Mouse (Mus musculus): Measurements from ENCODE around the gene Axin2. TPM values are rescaled to one million over a fixed set of nuclear protein-coding genes. Genes with fewer than 3 reads are reported as not detected.
A peak's percentile ranks its signal among the peaks of the same experiment; 100 is the strongest.

Gene Axin2
- polyA plus RNA-seq, 1 experiment from 2014 or later, result 25.1 TPM

- Histone ChIP-seq H3K27ac (peak overlapping the region; percentile 100), H3K4me1 (peaks cover 56% of the 10 kb centered on the region), H3K9ac (peak overlapping the region; percentile 97), H3K36me3 (peaks cover 9% of the 10 kb centered on the region; the same call in 1 of the 2 replicates), H3K27me3 (no peaks in the 10 kb centered on the region), H3K4me3 (peak overlapping the region; percentile 91), H3K9me3 (no peaks in the 10 kb centered on the region), H3K4me2 (peak overlapping the region; percentile 90)
- 0% methylated on average over 17 of the region's 17 CpGs for WGBS
- ATAC-seq (ENCODE audit: insufficient number of reproducible peaks, insufficient read depth, low FRiP score, low TSS enrichment, low read depth), result no peak
Measured at GRCm38 (mm10) chr11:108923188-108923575, 3.0 kb downstream of the Axin2 start.

- Histone ChIP-seq H3K4me2 (peak overlapping the region; percentile 90), H3K9me3 (no peaks in the 10 kb centered on the region), H3K9ac (peak overlapping the region; percentile 97), H3K27me3 (no peaks in the 10 kb centered on the region), H3K27ac (peak overlapping the region; percentile 100), H3K4me1 (peaks cover 61% of the 10 kb centered on the region), H3K4me3 (peak overlapping the region; percentile 91), H3K36me3 (peaks cover 9% of the 10 kb centered on the region; the same call in 1 of the 2 replicates)
- ATAC-seq (ENCODE audit: insufficient number of reproducible peaks, insufficient read depth, low FRiP score, low TSS enrichment, low read depth), result no peak
- 10% methylated on average over 13 of the region's 13 CpGs for WGBS
Measured at GRCm38 (mm10) chr11:108923781-108924180, 3.6 kb downstream of the Axin2 start.

- WGBS, result 7% methylated on average over 5 of the region's 5 CpGs
- Histone ChIP-seq H3K27me3 (no peaks in the 10 kb centered on the region), H3K4me3 (peak overlapping the region; percentile 91), H3K36me3 (peaks cover 9% of the 10 kb centered on the region; the same call in 1 of the 2 replicates), H3K9ac (peak overlapping the region; percentile 97), H3K4me2 (peak overlapping the region; percentile 90), H3K27ac (peak overlapping the region; percentile 100), H3K4me1 (peaks cover 66% of the 10 kb centered on the region), H3K9me3 (no peaks in the 10 kb centered on the region)
- ATAC-seq (ENCODE audit: insufficient number of reproducible peaks, insufficient read depth, low FRiP score, low TSS enrichment, low read depth), result no peak
Measured at GRCm38 (mm10) chr11:108924346-108924745, 4.2 kb downstream of the Axin2 start.

- Histone ChIP-seq H3K27me3 (no peaks in the 10 kb centered on the region), H3K36me3 (peaks cover 15% of the 10 kb centered on the region), H3K4me1 (peaks cover 69% of the 10 kb centered on the region), H3K27ac (peak overlapping the region; percentile 100; the same call in 1 of the 2 replicates), H3K4me3 (peak overlapping the region; percentile 91), H3K9me3 (no peaks in the 10 kb centered on the region), H3K9ac (peak overlapping the region; percentile 97), H3K4me2 (peak overlapping the region; percentile 90)
- 6% methylated on average over 6 of the region's 6 CpGs for WGBS
- ATAC-seq (ENCODE audit: insufficient number of reproducible peaks, insufficient read depth, low FRiP score, low TSS enrichment, low read depth), result no peak
Measured at GRCm38 (mm10) chr11:108925202-108925601, 5.1 kb downstream of the Axin2 start.

GRCm38 (mm10) chr11:108925826-108926225, 5.7 kb downstream of the Axin2 start:
- 39% methylated on average over 9 of the region's 9 CpGs for WGBS
- Histone ChIP-seq H3K27ac (peak overlapping the region; percentile 100; the same call in 1 of the 2 replicates), H3K36me3 (peaks cover 18% of the 10 kb centered on the region), H3K4me1 (peaks cover 75% of the 10 kb centered on the region), H3K9me3 (no peaks in the 10 kb centered on the region), H3K4me2 (peak overlapping the region; percentile 90), H3K4me3 (peak overlapping the region; percentile 91), H3K27me3 (no peaks in the 10 kb centered on the region), H3K9ac (peak overlapping the region; percentile 97)
- ATAC-seq (ENCODE audit: insufficient number of reproducible peaks, insufficient read depth, low FRiP score, low TSS enrichment, low read depth), result no peak

GRCm38 (mm10) chr11:108926345-108927092, 6.4 kb downstream of the Axin2 start:
- H3K36me3 ChIP-seq, result peaks cover 25% of the 10 kb centered on the region
- H3K9ac ChIP-seq, result peak overlapping the region; percentile 97
- peak overlapping the region; percentile 57; the same call in 1 of the 2 replicates for H3K27ac ChIP-seq
- WGBS, result 27% methylated on average over 10 of the region's 10 CpGs
- no peaks in the 10 kb centered on the region for H3K27me3 ChIP-seq
- peak overlapping the region; percentile 91 for H3K4me3 ChIP-seq
- no peaks in the 10 kb centered on the region for H3K9me3 ChIP-seq
- H3K4me2 ChIP-seq, result peak overlapping the region; percentile 90
- peaks cover 82% of the 10 kb centered on the region for H3K4me1 ChIP-seq
- ATAC-seq (ENCODE audit: insufficient number of reproducible peaks, insufficient read depth, low FRiP score, low TSS enrichment, low read depth), result no peak

GRCm38 (mm10) chr11:108927093-108927444, 6.9 kb downstream of the Axin2 start:
- peak overlapping the region; percentile 97 for H3K9ac ChIP-seq
- 22% methylated on average over 13 of the region's 13 CpGs for WGBS
- H3K4me2 ChIP-seq, result peak overlapping the region; percentile 90
- no peak for ATAC-seq (ENCODE audit: insufficient number of reproducible peaks, insufficient read depth, low FRiP score, low TSS enrichment, low read depth)
- H3K27me3 ChIP-seq, result no peaks in the 10 kb centered on the region
- H3K4me1 ChIP-seq, result peaks cover 88% of the 10 kb centered on the region
- H3K27ac ChIP-seq, result peak overlapping the region; percentile 57; the same call in 1 of the 2 replicates
- peaks cover 30% of the 10 kb centered on the region for H3K36me3 ChIP-seq
- peak overlapping the region; percentile 91 for H3K4me3 ChIP-seq
- no peaks in the 10 kb centered on the region for H3K9me3 ChIP-seq

- Histone ChIP-seq H3K4me1 (peaks cover 93% of the 10 kb centered on the region), H3K27ac (no peak overlapping the region), H3K36me3 (peaks cover 40% of the 10 kb centered on the region), H3K9me3 (no peaks in the 10 kb centered on the region), H3K27me3 (no peaks in the 10 kb centered on the region), H3K4me3 (0 out of 2 replicates have a peak overlapping the region, but pooled peaks have one; percentile 24), H3K9ac (peak overlapping the region; percentile 54), H3K4me2 (peak overlapping the region; percentile 90)
- WGBS, result 43% methylated on average over 8 of the region's 8 CpGs
- ATAC-seq (ENCODE audit: insufficient number of reproducible peaks, insufficient read depth, low FRiP score, low TSS enrichment, low read depth), result no peak
Measured at GRCm38 (mm10) chr11:108928096-108928495, 7.9 kb downstream of the Axin2 start.

- Histone ChIP-seq H3K4me2 (peak overlapping the region; percentile 90), H3K4me1 (peaks cover 93% of the 10 kb centered on the region), H3K4me3 (peak overlapping the region; percentile 24), H3K9ac (peak overlapping the region; percentile 54), H3K9me3 (no peaks in the 10 kb centered on the region), H3K27ac (no peak overlapping the region), H3K27me3 (no peaks in the 10 kb centered on the region), H3K36me3 (peaks cover 47% of the 10 kb centered on the region)
- 16% methylated on average over 7 of the region's 7 CpGs for WGBS
- no peak for ATAC-seq (ENCODE audit: insufficient number of reproducible peaks, insufficient read depth, low FRiP score, low TSS enrichment, low read depth)
Measured at GRCm38 (mm10) chr11:108928752-108929151, 8.6 kb downstream of the Axin2 start.

GRCm38 (mm10) chr11:108929176-108929575, 9.0 kb downstream of the Axin2 start:
- Histone ChIP-seq H3K27me3 (no peaks in the 10 kb centered on the region), H3K9ac (peak overlapping the region; percentile 54), H3K9me3 (no peaks in the 10 kb centered on the region), H3K36me3 (peaks cover 51% of the 10 kb centered on the region), H3K4me3 (peak overlapping the region; percentile 24; the same call in 1 of the 2 replicates), H3K4me2 (peak overlapping the region; percentile 90), H3K27ac (peak overlapping the region; percentile 39; the same call in 1 of the 2 replicates), H3K4me1 (peaks cover 95% of the 10 kb centered on the region)
- WGBS, result 30% methylated on average over 4 of the region's 4 CpGs
- no peak for ATAC-seq (ENCODE audit: insufficient number of reproducible peaks, insufficient read depth, low FRiP score, low TSS enrichment, low read depth)

GRCm38 (mm10) chr11:108929700-108930099, 9.6 kb downstream of the Axin2 start:
- H3K9ac ChIP-seq, result peak overlapping the region; percentile 54; the same call in 1 of the 2 replicates
- H3K9me3 ChIP-seq, result no peaks in the 10 kb centered on the region
- ATAC-seq (ENCODE audit: insufficient number of reproducible peaks, insufficient read depth, low FRiP score, low TSS enrichment, low read depth), result no peak
- H3K27me3 ChIP-seq, result no peaks in the 10 kb centered on the region
- H3K4me1 ChIP-seq, result peaks cover 95% of the 10 kb centered on the region
- H3K36me3 ChIP-seq, result peaks cover 56% of the 10 kb centered on the region
- H3K4me2 ChIP-seq, result peak overlapping the region; percentile 90
- H3K27ac ChIP-seq, result peak overlapping the region; percentile 39
- no peak overlapping the region for H3K4me3 ChIP-seq
- WGBS, result 57% methylated on average over 6 of the region's 6 CpGs

- Histone ChIP-seq H3K27me3 (no peaks in the 10 kb centered on the region), H3K36me3 (peaks cover 61% of the 10 kb centered on the region), H3K4me1 (peaks cover 95% of the 10 kb centered on the region), H3K4me3 (no peak overlapping the region), H3K9me3 (no peaks in the 10 kb centered on the region), H3K4me2 (peak overlapping the region; percentile 90; the same call in 1 of the 2 replicates), H3K27ac (peak overlapping the region; percentile 33; the same call in 1 of the 2 replicates), H3K9ac (peak overlapping the region; percentile 32; the same call in 1 of the 2 replicates)
- WGBS, result 29% methylated on average over 3 of the region's 3 CpGs
- ATAC-seq (ENCODE audit: insufficient number of reproducible peaks, insufficient read depth, low FRiP score, low TSS enrichment, low read depth), result no peak
Measured at GRCm38 (mm10) chr11:108930612-108931011, 10.5 kb downstream of the Axin2 start.
